Mouse (Mus musculus): ENCODE data around the gene Hrasls5.

- TF ChIP-seq CTCF (IDR thresholded peaks at IDR 0.05; ENCODE audit: extremely low read depth, insufficient read depth, low read length) = no peak
- no peak for TF ChIP-seq POLR2A (IDR thresholded peaks at IDR 0.05; ENCODE audit: extremely low read depth, insufficient read depth, low read length)
Measured at GRCm38 (mm10) chr19:7585279-7585678, 27.1 kb upstream of the Hrasls5 start.

All from cortical plate, adult 2 months (tissue).